Mouse (Mus musculus): ENCODE results near the gene Mapk13. TPM values are rescaled to one million over a fixed set of nuclear protein-coding genes. Genes with fewer than 3 reads are reported as not detected.
A peak's percentile ranks its signal among the peaks of the same experiment; 100 is the strongest.

Mapk13 gene
- polyA plus RNA-seq, 1 experiment from 2014 or later: 0.72 TPM

DNA sequence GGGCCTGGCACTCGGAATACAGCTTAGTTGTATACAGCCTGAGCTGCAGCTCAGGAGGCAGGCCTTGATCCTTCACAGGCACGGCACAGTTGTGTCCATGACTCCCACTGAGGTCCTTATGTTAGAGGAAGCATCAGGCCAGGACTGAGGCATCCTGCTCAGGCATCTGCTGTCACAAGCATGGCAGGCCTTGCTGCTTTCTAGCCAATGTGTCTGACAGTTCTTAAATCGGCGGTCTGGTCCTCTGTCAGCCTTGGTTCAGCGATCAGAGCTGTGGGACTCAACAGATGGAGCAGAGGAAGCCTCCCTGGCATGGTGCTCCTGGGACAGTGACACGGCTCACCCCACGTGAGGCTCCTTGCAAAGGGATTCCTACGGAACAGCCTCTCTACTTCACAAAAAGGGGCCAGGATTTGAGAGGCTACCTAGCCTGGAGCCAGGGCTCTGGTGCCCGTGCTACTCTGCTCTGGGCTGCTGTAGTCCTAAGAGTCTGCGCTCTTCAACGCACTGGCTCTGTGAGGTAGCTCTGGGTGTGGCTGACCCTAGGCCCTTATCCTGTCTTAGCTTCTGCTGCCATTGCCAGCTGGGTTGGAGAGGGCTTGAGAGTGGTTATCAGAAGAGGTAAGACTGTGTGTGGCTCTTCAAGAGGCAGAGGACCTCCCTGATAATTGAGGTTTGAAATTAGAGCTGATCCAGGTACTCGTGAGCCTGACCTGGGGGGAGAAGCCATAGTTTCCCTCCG, 54.1 kb downstream of the Mapk13 start:
- 92% methylated on average over 13 of the region's 13 CpGs for WGBS
- Histone ChIP-seq H3K4me3 (no peak overlapping the region), H3K4me2 (no peak overlapping the region), H3K27me3 (no peaks in the 10 kb centered on the region), H3K4me1 (no peaks in the 10 kb centered on the region), H3K27ac (no peak overlapping the region), H3K36me3 (ENCODE audit: poor library complexity, severe bottlenecking) (peaks cover 98% of the 10 kb centered on the region), H3K9ac (no peak overlapping the region), H3K9me3 (replicated peaks) (no peaks in the 10 kb centered on the region)
- no peak for ATAC-seq

DNA sequence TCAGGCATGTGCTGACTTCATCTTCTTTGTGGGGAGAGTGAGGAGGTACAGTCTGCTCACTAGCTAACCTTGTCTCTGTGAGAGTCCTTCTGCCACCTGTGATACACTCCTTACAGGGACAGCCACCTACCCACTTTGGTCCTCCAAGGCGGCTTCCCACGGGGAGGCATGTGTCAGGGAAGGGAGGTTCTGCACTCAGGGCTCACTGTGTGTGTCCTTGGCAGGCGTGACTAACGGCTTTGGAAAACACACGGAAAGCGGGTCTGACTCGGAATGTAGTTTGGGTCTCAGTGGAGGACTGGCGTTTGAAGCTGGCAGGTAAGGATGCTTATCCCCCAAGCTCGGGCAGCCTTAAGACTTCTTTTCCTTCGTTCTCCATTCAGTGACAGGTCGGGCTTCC, 54.7 kb downstream of the Mapk13 start:
- ATAC-seq: no peak
- H3K36me3 ChIP-seq (ENCODE audit: poor library complexity, severe bottlenecking): peaks cover 98% of the 10 kb centered on the region
- no peaks in the 10 kb centered on the region for H3K9me3 ChIP-seq (replicated peaks)
- H3K9ac ChIP-seq: no peak overlapping the region
- no peaks in the 10 kb centered on the region for H3K27me3 ChIP-seq
- H3K4me1 ChIP-seq: no peaks in the 10 kb centered on the region
- 89% methylated on average over 11 of the region's 11 CpGs for WGBS
- H3K4me3 ChIP-seq: no peak overlapping the region
- no peak overlapping the region for H3K4me2 ChIP-seq
- no peak overlapping the region for H3K27ac ChIP-seq

DNA sequence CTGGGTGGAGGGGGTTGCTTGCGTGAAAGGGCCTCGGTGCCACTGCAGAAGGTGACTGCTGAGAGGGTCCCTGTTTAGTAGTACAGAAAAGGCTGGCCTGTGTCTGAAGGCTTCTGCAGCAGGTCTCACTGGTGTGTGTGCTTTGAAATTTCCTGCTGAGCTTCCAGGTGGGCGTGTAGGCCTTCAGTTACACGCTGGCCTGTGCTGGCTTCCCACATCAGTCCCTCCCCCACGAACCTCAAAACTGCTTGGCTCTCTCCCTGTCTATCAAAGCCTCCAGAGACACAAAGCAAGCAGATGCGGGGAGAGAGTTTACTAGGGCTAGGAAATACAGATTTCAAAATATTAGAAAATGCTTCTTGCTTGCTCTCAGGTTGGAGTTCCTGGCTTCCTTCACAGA, 55.8 kb downstream of the Mapk13 start:
- WGBS: 87% methylated on average over 6 of the region's 6 CpGs
- no peaks in the 10 kb centered on the region for H3K27me3 ChIP-seq
- H3K27ac ChIP-seq: no peak overlapping the region
- no peak overlapping the region for H3K4me3 ChIP-seq
- no peaks in the 10 kb centered on the region for H3K4me1 ChIP-seq
- H3K9me3 ChIP-seq (replicated peaks): no peaks in the 10 kb centered on the region
- no peak for ATAC-seq
- H3K36me3 ChIP-seq (ENCODE audit: poor library complexity, severe bottlenecking): peaks cover 99% of the 10 kb centered on the region
- H3K9ac ChIP-seq: no peak overlapping the region
- no peak overlapping the region for H3K4me2 ChIP-seq

DNA sequence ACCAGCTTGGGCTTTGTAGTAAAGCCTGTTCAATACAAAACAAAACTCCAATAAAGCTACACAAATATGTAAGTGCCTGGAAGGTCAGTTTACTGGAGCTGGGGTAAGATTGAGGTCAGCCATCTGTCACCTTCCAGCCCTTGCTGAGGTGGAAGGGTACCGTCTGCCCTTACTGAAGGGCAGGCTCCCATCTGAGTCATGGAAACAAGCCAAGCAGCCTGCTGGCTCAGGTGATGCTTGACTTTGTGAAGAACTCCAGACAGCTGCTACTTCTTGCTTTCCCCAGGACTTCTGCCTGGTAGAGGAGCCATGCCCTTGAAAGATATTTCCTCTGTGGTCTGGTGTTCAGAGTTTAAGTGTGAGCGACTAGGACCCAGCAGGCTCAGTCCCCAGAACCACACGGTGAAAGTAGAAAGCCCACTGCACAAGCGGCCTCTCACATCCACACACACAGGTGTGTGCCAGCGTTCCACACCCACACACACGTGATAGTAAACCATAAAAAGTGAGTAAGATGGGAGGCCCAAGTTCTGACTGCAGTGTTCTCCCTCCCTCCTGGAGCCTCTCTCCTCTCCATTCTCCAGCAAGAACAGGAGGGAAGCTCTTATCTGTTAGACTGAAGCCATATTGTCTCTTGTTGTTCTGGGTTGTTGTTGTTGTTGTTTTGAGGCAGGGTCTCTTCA, 56.4 kb downstream of the Mapk13 start:
- Histone ChIP-seq H3K36me3 (ENCODE audit: poor library complexity, severe bottlenecking) (peaks cover 99% of the 10 kb centered on the region), H3K9ac (no peak overlapping the region), H3K27me3 (no peaks in the 10 kb centered on the region), H3K4me3 (no peak overlapping the region), H3K4me1 (no peaks in the 10 kb centered on the region), H3K27ac (no peak overlapping the region), H3K9me3 (replicated peaks) (no peaks in the 10 kb centered on the region), H3K4me2 (no peak overlapping the region)
- WGBS: 94% methylated on average over 6 of the region's 6 CpGs
- ATAC-seq: no peak

DNA sequence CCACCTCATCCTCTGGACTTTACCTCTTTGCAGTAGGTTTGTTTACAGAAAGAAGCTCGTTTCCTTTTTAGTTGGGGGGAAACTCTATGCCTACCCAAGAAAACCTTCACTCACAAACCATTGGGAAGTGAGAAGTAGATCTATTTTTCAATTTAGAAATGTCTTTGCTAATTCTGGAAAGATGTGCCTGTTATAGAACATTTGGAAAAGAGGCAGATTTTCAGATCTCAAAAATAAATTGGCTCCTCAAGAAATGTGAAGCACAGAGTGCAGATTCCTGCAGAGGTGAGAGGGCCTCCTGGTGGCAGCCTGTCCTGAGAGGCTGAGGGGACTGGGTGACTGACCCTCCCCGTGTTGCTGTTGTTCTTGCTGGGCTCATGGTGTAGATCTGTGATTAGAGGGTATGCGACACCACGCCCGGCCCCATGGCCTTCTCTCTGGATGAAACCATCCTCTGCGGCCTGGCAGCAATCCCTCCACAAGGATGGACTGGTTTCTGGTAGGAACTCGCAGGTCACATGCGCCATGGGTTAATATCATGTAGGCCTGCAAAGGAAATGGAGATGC, 58.7 kb downstream of the Mapk13 start:
- Histone ChIP-seq H3K36me3 (ENCODE audit: poor library complexity, severe bottlenecking) (peaks cover 99% of the 10 kb centered on the region), H3K4me3 (no peak overlapping the region), H3K9ac (no peak overlapping the region), H3K4me2 (no peak overlapping the region), H3K4me1 (no peaks in the 10 kb centered on the region), H3K27me3 (no peaks in the 10 kb centered on the region), H3K27ac (no peak overlapping the region), H3K9me3 (replicated peaks) (no peaks in the 10 kb centered on the region)
- 94% methylated on average over 8 of the region's 8 CpGs for WGBS
- ATAC-seq: no peak

DNA sequence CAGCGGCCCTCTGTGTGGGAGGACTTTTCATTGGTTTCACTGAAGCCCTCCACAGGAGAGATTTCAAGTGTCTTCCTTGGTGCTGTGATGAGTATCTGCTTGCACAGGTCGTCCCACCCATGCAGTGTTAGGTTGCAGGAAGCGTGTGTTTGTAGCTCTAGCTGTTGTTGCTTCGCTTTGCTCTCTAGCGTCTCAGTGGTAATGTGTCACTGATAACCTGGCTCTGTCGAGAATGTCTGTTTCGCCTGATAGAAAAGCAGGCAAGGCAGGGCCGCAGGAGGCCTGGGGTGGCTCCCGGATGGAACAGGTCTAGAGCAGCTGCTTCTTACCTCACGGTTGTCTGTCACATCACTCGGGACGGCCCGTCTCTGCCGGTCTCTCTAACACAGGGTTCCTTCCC, 60.0 kb downstream of the Mapk13 start:
- ATAC-seq: no peak

More for the DNA sequence above, 60.0 kb downstream of the Mapk13 start:
- no peak overlapping the region for H3K4me2 ChIP-seq
- no peaks in the 10 kb centered on the region for H3K27me3 ChIP-seq
- H3K9ac ChIP-seq: 0 out of 2 replicates have a peak overlapping the region, but pooled peaks have one; percentile 12
- no peak overlapping the region for H3K4me3 ChIP-seq
- WGBS: 91% methylated on average over 14 of the region's 14 CpGs
- H3K27ac ChIP-seq: no peak overlapping the region
- no peaks in the 10 kb centered on the region for H3K4me1 ChIP-seq
- H3K36me3 ChIP-seq (ENCODE audit: poor library complexity, severe bottlenecking): peaks cover 100% of the 10 kb centered on the region
- H3K9me3 ChIP-seq (replicated peaks): no peaks in the 10 kb centered on the region

Other genes starting within 250 kb of the Mapk13 start
- gene Armc12, start 238.5 kb upstream of the Mapk13 start, polyA plus RNA-seq (2015; fragmentation: Nextera tagmentation; extraction: Ambion mirVana): not detected in 2 replicates
- gene Clpsl2, start 219.9 kb upstream of the Mapk13 start, polyA plus RNA-seq (2015; fragmentation: Nextera tagmentation; extraction: Ambion mirVana): not detected in 2 replicates
- 0.54 TPM in 1 of 2 replicates, not detected in the other for gene Clps, start 208.5 kb upstream of the Mapk13 start, polyA plus RNA-seq (2015; fragmentation: Nextera tagmentation; extraction: Ambion mirVana)
- gene Lhfpl5, start 193.7 kb upstream of the Mapk13 start, polyA plus RNA-seq (2015; fragmentation: Nextera tagmentation; extraction: Ambion mirVana): 2.8 and 2.9 TPM in 2 replicates
- 134 and 135 TPM in 2 replicates for gene Srpk1, start 146.6 kb upstream of the Mapk13 start, polyA plus RNA-seq (2015; fragmentation: Nextera tagmentation; extraction: Ambion mirVana)
- gene Slc26a8, start 79.1 kb upstream of the Mapk13 start, polyA plus RNA-seq (2015; fragmentation: Nextera tagmentation; extraction: Ambion mirVana): 0.86 and 0.99 TPM in 2 replicates
- 27.1 and 29.6 TPM in 2 replicates for gene Mapk14, start 78.0 kb upstream of the Mapk13 start, polyA plus RNA-seq (2015; fragmentation: Nextera tagmentation; extraction: Ambion mirVana)
- 2.1 and 3.5 TPM in 2 replicates for gene AC170998.1, start 43.2 kb upstream of the Mapk13 start, polyA plus RNA-seq (2015; fragmentation: Nextera tagmentation; extraction: Ambion mirVana)
- gene Brpf3, start 31.8 kb downstream of the Mapk13 start, polyA plus RNA-seq (2015; fragmentation: Nextera tagmentation; extraction: Ambion mirVana): 10.2 and 11.3 TPM in 2 replicates
- not detected in 2 replicates for gene Pnpla1, start 89.1 kb downstream of the Mapk13 start, polyA plus RNA-seq (2015; fragmentation: Nextera tagmentation; extraction: Ambion mirVana)
- 0.15 and 0.25 TPM in 2 replicates for gene 4930539E08Rik, start 146.0 kb downstream of the Mapk13 start, polyA plus RNA-seq (2015; fragmentation: Nextera tagmentation; extraction: Ambion mirVana)
- gene Pxt1, start 174.5 kb downstream of the Mapk13 start, polyA plus RNA-seq (2015; fragmentation: Nextera tagmentation; extraction: Ambion mirVana): not detected in 2 replicates
- gene Kctd20, start 182.7 kb downstream of the Mapk13 start, polyA plus RNA-seq (2015; fragmentation: Nextera tagmentation; extraction: Ambion mirVana): 107 and 115 TPM in 2 replicates
- gene Stk38, start 238.7 kb downstream of the Mapk13 start, polyA plus RNA-seq (2015; fragmentation: Nextera tagmentation; extraction: Ambion mirVana): 128 and 136 TPM in 2 replicates

Measured in forebrain, embryonic 13.5 days (tissue).